Mouse (Mus musculus): ENCODE data around the gene P2ry12.
A peak's percentile ranks its signal among the peaks of the same experiment; 100 is the strongest.

The P2ry12 gene

DNA sequence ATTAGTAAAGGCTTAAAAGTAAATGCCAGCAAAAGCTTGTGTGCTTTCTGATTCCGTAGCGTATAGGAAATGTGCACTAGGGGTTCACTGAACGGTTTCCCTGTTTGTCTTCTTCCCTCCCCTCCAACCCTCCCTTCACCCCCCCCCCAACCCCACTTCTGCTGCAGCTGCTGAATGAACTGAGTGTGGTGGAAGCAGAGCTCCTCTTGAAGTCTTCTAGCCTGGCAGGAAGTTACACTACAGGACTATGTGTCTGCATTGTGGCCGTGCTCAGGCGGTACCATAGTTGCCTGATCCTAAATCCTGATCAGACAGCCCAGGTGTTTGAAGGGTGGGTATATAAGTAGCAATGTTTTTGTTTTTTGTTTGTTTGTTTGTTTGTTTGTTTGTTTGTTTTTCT is 27.8 kb downstream of the P2ry12 start:
- no peak for DNase-seq (ENCODE audit: low spot score in 2 of 2)

- no peak for DNase-seq (ENCODE audit: low spot score in 2 of 2)
These were observed 31.8 kb downstream of the P2ry12 start for GRCm38 (mm10) chr3:59230912-59231311.

DNA sequence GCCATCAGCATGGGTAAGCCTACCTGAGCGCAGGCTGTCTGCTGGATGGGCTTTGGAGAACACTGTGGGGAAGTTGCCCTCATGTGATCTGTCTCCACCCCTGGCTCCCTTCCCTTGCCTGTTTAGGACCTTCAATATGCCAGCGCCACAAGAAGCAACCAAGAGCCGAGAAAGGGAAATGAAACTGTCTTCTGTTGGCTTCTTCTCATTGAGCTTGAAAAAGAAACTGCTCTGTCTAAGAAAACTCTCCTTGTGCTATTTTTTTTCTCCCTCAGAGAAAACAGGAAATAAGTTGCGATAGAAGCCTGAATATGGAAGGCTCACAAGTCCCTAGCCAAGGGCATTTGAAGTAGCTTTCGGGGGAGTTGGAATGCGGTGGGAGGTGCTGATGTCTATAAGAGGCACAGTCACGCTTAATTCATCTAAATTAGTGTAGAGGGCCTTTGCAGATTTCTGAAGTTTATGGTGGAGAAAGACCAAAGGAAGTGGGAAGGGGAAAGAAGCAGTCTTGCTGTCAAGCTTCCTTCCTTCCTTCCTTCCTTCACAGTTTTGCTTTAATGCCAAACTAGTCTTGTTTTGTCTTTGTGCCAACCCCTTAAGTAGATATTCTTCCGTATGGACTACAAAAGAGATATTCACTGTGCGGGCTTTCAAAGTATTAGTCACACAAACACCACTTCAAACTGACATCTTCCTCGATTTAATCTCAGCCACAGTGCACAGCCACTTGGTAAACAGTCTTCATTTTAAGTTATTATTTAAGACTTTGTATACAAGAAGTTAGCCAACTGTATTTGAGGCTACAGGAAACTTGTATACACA is 33.7 kb downstream of the P2ry12 start:
- peak in 1 of 2 experiments; percentile 59 for DNase-seq (ENCODE audit: low spot score in 2 of 2)

DNA sequence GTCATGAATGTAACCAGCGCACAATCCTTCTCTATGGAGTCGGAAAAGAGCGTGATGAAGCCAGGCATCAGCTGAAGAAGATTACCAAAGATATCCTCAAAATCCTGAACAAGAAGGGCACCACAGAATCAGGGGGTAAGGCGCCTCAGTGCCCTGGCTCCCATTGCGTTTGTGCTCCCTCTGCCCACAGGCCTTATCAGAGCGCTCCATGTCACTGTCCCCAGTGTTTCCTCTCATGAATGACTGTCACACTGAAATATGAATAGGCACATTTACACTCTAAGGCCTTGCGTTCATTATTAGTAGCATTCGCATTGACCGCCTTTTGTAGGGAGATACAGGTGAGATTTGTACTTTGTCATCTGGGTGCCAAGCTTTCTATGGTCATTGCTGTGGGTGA is 35.0 kb downstream of the P2ry12 start:
- no peak for DNase-seq (ENCODE audit: low spot score in 2 of 2)

- no peak for DNase-seq (ENCODE audit: low spot score in 2 of 2)
These were observed 37.3 kb downstream of the P2ry12 start for GRCm38 (mm10) chr3:59225411-59225810.

DNA sequence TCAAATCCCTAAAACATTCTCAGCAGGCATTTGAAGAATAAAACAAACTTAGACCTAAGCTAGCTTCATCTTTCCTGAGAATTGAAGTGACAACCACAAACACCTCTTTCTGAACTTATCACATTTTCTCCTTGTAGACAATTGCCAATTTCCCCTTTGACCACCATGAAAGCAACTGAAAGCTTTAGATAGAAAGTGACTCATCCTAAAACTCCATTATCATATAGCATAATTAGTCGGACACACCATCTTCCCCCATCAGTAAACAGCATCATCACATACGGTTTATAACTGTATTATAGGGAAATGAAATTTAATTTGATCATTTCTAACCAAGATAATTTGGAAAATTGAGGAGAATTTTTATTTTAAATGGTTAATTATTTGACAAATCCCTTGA is 40.4 kb downstream of the P2ry12 start:
- peak in 1 of 2 experiments; percentile 25 for DNase-seq (ENCODE audit: low spot score in 2 of 2)

GRCm38 (mm10) chr3:59219326-59219725 is 43.3 kb downstream of the P2ry12 start:
- DNase-seq (ENCODE audit: low spot score in 2 of 2) = no peak

GRCm38 (mm10) chr3:59217211-59217610 is 45.5 kb downstream of the P2ry12 start:
- DNase-seq (ENCODE audit: low spot score in 2 of 2) = no peak

- DNase-seq (ENCODE audit: low spot score in 2 of 2) = no peak
These were observed 50.3 kb downstream of the P2ry12 start for GRCm38 (mm10) chr3:59212404-59212803.

GRCm38 (mm10) chr3:59211784-59212183 is 50.9 kb downstream of the P2ry12 start:
- no peak for DNase-seq (ENCODE audit: low spot score in 2 of 2)

DNA sequence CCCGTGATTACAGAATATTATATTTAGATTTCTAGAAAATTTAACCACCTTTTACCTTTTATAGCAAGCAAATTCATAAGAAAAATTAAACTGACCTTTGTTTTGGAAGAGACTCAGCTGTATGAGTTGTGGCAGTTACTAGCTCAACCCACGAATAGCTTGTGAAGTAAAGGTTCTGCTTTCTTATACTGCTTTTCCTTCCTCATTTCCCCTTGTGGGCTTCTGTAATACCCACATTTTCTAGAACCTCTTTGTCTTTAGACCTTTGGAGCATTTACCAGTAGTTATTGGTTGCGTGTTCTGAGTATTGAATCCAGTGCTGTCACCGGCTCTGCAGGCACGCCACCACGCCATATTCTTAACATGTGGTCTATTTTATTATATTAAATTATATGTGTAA is 51.9 kb downstream of the P2ry12 start, which contains the start of gene P2ry13:
Gene P2ry13, minus strand, starts transcription at position 156 of the 400 bp plus-strand sequence.
- DNase-seq (ENCODE audit: low spot score in 2 of 2) = no peak

- DNase-seq (ENCODE audit: low spot score in 2 of 2) = no peak
These were observed 52.6 kb downstream of the P2ry12 start for GRCm38 (mm10) chr3:59210089-59210488.

GRCm38 (mm10) chr3:59208650-59209548 is 53.8 kb downstream of the P2ry12 start:
- DNase-seq (ENCODE audit: low spot score in 2 of 2) = peak; percentile 15 to 30

DNA sequence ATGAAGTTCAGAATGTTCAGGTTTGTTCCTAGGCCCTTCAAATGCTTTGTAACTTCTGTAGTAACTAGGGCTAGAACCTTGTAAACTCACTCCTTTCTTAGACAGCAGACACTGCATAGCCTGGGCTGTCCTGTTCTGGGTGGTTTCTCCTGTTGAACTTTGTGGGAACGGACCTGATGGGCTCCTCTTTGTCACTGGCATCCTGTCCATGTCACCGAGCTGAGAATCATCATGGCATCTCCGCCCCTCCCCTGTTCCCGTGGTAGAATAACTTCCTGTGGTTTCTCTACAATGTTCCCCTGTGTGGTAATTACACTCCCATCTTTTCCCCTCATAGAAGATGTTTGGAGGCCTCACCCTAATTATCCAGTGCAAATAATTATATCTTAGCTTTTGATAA is 56.7 kb downstream of the P2ry12 start:
- DNase-seq (ENCODE audit: low spot score in 2 of 2) = no peak

DNA sequence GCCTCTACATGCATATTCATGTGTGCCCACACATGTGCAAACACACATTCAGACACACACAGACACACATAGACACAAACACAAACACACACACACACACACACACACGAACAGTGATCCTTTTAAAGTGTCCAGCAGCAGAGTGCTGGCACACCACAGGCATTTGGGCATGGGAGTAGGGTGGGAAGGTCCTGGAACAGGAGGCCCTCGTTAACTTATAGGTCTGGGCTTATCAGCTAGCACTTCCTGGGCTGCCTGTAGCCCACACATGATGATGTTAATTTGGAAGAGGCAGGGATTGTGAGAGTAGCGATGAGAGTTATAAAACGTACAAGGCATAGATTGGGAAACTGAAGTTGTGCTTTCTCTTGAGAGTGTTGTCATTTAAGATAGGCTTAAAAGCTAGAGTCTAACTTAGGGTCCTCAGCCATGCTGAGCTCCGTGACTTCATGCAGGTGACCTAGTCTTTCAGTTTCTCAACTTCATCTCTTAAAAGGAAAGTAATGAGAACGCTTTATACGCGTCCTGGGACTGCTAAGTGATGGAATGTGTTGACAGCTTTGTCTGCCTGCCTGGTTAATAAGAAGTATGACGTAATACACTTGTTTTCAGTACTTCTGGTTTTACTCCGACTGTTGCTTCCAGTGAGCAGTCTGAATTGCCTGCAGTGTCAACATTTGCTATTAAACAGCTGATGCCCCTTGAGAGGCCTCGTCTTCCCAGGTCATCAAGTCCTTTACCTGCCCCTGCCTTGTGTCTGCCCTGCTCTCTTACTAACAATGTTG is 57.8 kb downstream of the P2ry12 start:
- DNase-seq (ENCODE audit: low spot score in 2 of 2) = no peak

GRCm38 (mm10) chr3:59203802-59204520 is 58.7 kb downstream of the P2ry12 start:
- peak; percentile 34 to 52 for DNase-seq (ENCODE audit: low spot score in 2 of 2)

DNA sequence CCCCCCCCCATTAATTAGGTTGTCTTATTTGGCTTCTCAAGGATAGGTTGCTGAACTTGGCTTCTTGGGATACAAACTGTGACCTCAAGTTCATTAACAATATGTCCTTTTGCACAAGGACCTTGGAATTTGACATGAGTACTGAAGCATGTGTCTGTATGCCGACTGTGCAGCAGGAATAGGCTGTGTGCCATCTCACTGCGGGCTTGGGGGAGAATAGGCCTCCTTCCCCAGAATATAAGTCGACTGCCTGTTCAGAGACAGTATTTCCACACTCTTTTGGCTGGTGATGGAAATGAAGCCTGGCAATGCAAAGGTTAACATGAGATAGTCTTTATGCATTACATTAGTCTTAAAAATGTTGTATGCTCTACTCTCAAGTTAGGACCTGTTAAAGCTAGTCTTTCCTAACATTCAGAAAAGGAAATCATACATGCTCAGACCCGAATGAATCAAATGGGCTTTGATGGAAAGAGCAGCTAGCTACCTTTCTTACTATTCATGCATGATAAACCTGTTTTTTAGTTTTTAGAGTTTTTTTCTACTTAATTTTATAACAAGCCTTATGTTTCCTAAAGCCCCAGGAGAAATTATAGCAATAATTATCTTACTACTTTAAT is 65.2 kb downstream of the P2ry12 start:
- DNase-seq (ENCODE audit: low spot score in 2 of 2) = no peak

- DNase-seq (ENCODE audit: low spot score in 2 of 2) = no peak
These were observed 67.7 kb downstream of the P2ry12 start, which contains the start of gene Gpr87 for GRCm38 (mm10) chr3:59194938-59195337. Gpr87 (minus strand) TSS chr3:59195104.

- DNase-seq (ENCODE audit: low spot score in 2 of 2) = no peak
These were observed 68.6 kb downstream of the P2ry12 start for GRCm38 (mm10) chr3:59194099-59194498.

- no peak for DNase-seq (ENCODE audit: low spot score in 2 of 2)
These were observed 71.0 kb downstream of the P2ry12 start for GRCm38 (mm10) chr3:59191674-59192073.

GRCm38 (mm10) chr3:59187336-59187735 is 75.3 kb downstream of the P2ry12 start:
- DNase-seq (ENCODE audit: low spot score in 2 of 2) = no peak
